Comparison of ENCODE assay signal across 8 mouse cellular contexts in genomic region chr7:16990006-16990744, GRCm38 (mm10). TPM values are rescaled to one million over a fixed set of nuclear protein-coding genes. Genes with fewer than 3 reads are reported as not detected.
A peak's percentile ranks its signal among the peaks of the same experiment; 100 is the strongest.
DNase-seq lines count a peak whose midpoint lies in the region; ATAC-seq and TF ChIP-seq lines count a peak whose summit lies in the region.

No protein-coding gene starts in this region.

- peak overlapping the region; percentile 66 for H3K27ac ChIP-seq in kidney, postnatal 0 days
- peak overlapping the region; percentile 60 for H3K27ac ChIP-seq in hindbrain, postnatal 0 days
- H3K27ac ChIP-seq in midbrain, embryonic 13.5 days, result peak overlapping the region; percentile 76

- TF ChIP-seq CTCF in kidney, postnatal 0 days (IDR thresholded peaks at IDR 0.05; ENCODE audit: low read depth), result no peak
- no peak for TF ChIP-seq CTCF in hindbrain, postnatal 0 days (IDR thresholded peaks at IDR 0.05; ENCODE audit: low read depth)

- no peak overlapping the region for H3K9ac ChIP-seq in kidney, postnatal 0 days (ENCODE audit: low read depth, low read length)
- H3K9ac ChIP-seq in hindbrain, postnatal 0 days (replicated peaks; ENCODE audit: low read length), result peak overlapping the region; percentile 38
- H3K9ac ChIP-seq in midbrain, embryonic 13.5 days (replicated peaks), result 0 out of 2 replicates have a peak overlapping the region, but pooled peaks have one; percentile 7

- H3K27me3 ChIP-seq in kidney, postnatal 0 days (ENCODE audit: insufficient read depth, low read length), result no peaks in the 10 kb centered on the region
- H3K27me3 ChIP-seq in hindbrain, postnatal 0 days (ENCODE audit: insufficient read depth, low read length), result no peaks in the 10 kb centered on the region
- no peaks in the 10 kb centered on the region for H3K27me3 ChIP-seq in midbrain, embryonic 13.5 days

- peaks cover 29% of the 10 kb centered on the region for H3K4me1 ChIP-seq in kidney, postnatal 0 days (replicated peaks; ENCODE audit: insufficient read depth, low read length)
- H3K4me1 ChIP-seq in hindbrain, postnatal 0 days (ENCODE audit: insufficient read depth, low read length), result peaks cover 7% of the 10 kb centered on the region; the same call in 1 of the 2 replicates
- H3K4me1 ChIP-seq in midbrain, embryonic 13.5 days (replicated peaks), result peaks cover 81% of the 10 kb centered on the region

- H3K4me2 ChIP-seq in kidney, postnatal 0 days (ENCODE audit: low read length), result no peak overlapping the region
- no peak overlapping the region for H3K4me2 ChIP-seq in hindbrain, postnatal 0 days (ENCODE audit: low read depth, low read length)
- H3K4me2 ChIP-seq in midbrain, embryonic 13.5 days (replicated peaks), result no peak overlapping the region

- ATAC-seq in kidney, postnatal 0 days (replicated peaks; ENCODE audit: low FRiP score, low read depth), result no peak
- no peak for ATAC-seq in hindbrain, postnatal 0 days
- no peak for ATAC-seq in midbrain, embryonic 13.5 days
- ATAC-seq in frontal cortex, adult (ENCODE audit: low TSS enrichment), result no peak

- peak; percentile 66 for DNase-seq in kidney, postnatal 0 days (ENCODE audit: low spot score)
- no peak for DNase-seq in kidney, postnatal 25 days
- peak; percentile 40 for DNase-seq in c-Kit-positive CD71-negative TER-119-negative erythroid progenitor cells, embryonic 14.5 days (ENCODE audit: low read depth)
- DNase-seq in hindbrain, postnatal 0 days (ENCODE audit: low spot score), result no peak
- DNase-seq in urinary bladder, postnatal 25 days (ENCODE audit: low spot score), result no peak
- DNase-seq in MN1 (ENCODE audit: low spot score), result no peak

- 24% methylated on average over 15 of the region's 15 CpGs for WGBS in kidney, postnatal 0 days
- whole genome bisulfite sequencing in hindbrain, postnatal 0 days, result 23% methylated on average over 15 of the region's 15 CpGs
- 26% methylated on average over 15 of the region's 15 CpGs for WGBS in midbrain, embryonic 13.5 days

- H3K4me3 ChIP-seq in kidney, postnatal 0 days (replicated peaks; ENCODE audit: low read depth, low read length), result no peak overlapping the region
- no peak overlapping the region for H3K4me3 ChIP-seq in hindbrain, postnatal 0 days (ENCODE audit: low read length)
- H3K4me3 ChIP-seq in midbrain, embryonic 13.5 days (replicated peaks), result no peak overlapping the region

- H3K36me3 ChIP-seq in kidney, postnatal 0 days (ENCODE audit: insufficient read depth, low read length), result no peaks in the 10 kb centered on the region
- no peaks in the 10 kb centered on the region for H3K36me3 ChIP-seq in hindbrain, postnatal 0 days (ENCODE audit: insufficient read depth, low read length)
- H3K36me3 ChIP-seq in midbrain, embryonic 13.5 days, result no peaks in the 10 kb centered on the region

- H3K9me3 ChIP-seq in kidney, postnatal 0 days (replicated peaks; ENCODE audit: low read length), result no peaks in the 10 kb centered on the region
- H3K9me3 ChIP-seq in hindbrain, postnatal 0 days (ENCODE audit: low read length), result no peaks in the 10 kb centered on the region
- H3K9me3 ChIP-seq in midbrain, embryonic 13.5 days, result no peaks in the 10 kb centered on the region

RNA-seq across cellular contexts. Expression of gene Ccdc8, which starts 2.3 kb away (rescaled TPM):
- 15.7 and 16.9 TPM in 2 replicates for polyA plus RNA-seq in kidney, postnatal 0 days (2015; fragmentation: Nextera tagmentation; extraction: Ambion mirVana)
- total RNA-seq in hindbrain, postnatal 0 days (2014; rRNA removed), result 6.0 and 7.1 TPM in 2 replicates
- 3.0 and 3.6 TPM in 2 replicates for polyA plus RNA-seq in hindbrain, postnatal 0 days (2015; fragmentation: Nextera tagmentation; extraction: Ambion mirVana)
- polyA plus RNA-seq in midbrain, embryonic 13.5 days (2015; fragmentation: Nextera tagmentation; extraction: Ambion mirVana), result 5.6 and 5.9 TPM in 2 replicates

RNA-seq across cellular contexts. Expression of gene Gm42372, which starts 7.3 kb away (rescaled TPM):
- 0.09 and 0.13 TPM in 2 replicates for polyA plus RNA-seq in kidney, postnatal 0 days (2015; fragmentation: Nextera tagmentation; extraction: Ambion mirVana)
- total RNA-seq in hindbrain, postnatal 0 days (2014; rRNA removed), result 36.9 and 41.7 TPM in 2 replicates
- polyA plus RNA-seq in hindbrain, postnatal 0 days (2015; fragmentation: Nextera tagmentation; extraction: Ambion mirVana), result 8.2 and 8.9 TPM in 2 replicates
- 3.4 and 4.3 TPM in 2 replicates for polyA plus RNA-seq in midbrain, embryonic 13.5 days (2015; fragmentation: Nextera tagmentation; extraction: Ambion mirVana)

RNA-seq across cellular contexts. Expression of gene Pnmal1, which starts 30.7 kb away (rescaled TPM):
- polyA plus RNA-seq in kidney, postnatal 0 days (2015; fragmentation: Nextera tagmentation; extraction: Ambion mirVana), result 0.28 and 0.33 TPM in 2 replicates
- 22.7 and 24.3 TPM in 2 replicates for total RNA-seq in hindbrain, postnatal 0 days (2014; rRNA removed)
- polyA plus RNA-seq in hindbrain, postnatal 0 days (2015; fragmentation: Nextera tagmentation; extraction: Ambion mirVana), result 40.9 and 41.2 TPM in 2 replicates
- polyA plus RNA-seq in midbrain, embryonic 13.5 days (2015; fragmentation: Nextera tagmentation; extraction: Ambion mirVana), result 54.7 and 60.8 TPM in 2 replicates

RNA-seq across cellular contexts. Expression of gene Ppp5c, which starts 37.5 kb away (rescaled TPM):
- polyA plus RNA-seq in kidney, postnatal 0 days (2015; fragmentation: Nextera tagmentation; extraction: Ambion mirVana), result 82.0 and 95.4 TPM in 2 replicates
- total RNA-seq in hindbrain, postnatal 0 days (2014; rRNA removed), result 68.9 and 86.0 TPM in 2 replicates
- polyA plus RNA-seq in hindbrain, postnatal 0 days (2015; fragmentation: Nextera tagmentation; extraction: Ambion mirVana), result 140 and 143 TPM in 2 replicates
- 108 and 110 TPM in 2 replicates for polyA plus RNA-seq in midbrain, embryonic 13.5 days (2015; fragmentation: Nextera tagmentation; extraction: Ambion mirVana)

RNA-seq across cellular contexts. Expression of gene Pnmal2, which starts 45.7 kb away (rescaled TPM):
- 7.0 and 8.1 TPM in 2 replicates for polyA plus RNA-seq in kidney, postnatal 0 days (2015; fragmentation: Nextera tagmentation; extraction: Ambion mirVana)
- total RNA-seq in hindbrain, postnatal 0 days (2014; rRNA removed), result 106 and 118 TPM in 2 replicates
- polyA plus RNA-seq in hindbrain, postnatal 0 days (2015; fragmentation: Nextera tagmentation; extraction: Ambion mirVana), result 138 and 139 TPM in 2 replicates
- 119 and 120 TPM in 2 replicates for polyA plus RNA-seq in midbrain, embryonic 13.5 days (2015; fragmentation: Nextera tagmentation; extraction: Ambion mirVana)

Comparison
In these comparisons a context has a peak if more than half of its experiments do, and no peak if none do; other contexts are left out.
1. DNase-seq: peak in kidney, postnatal 0 days (single experiment) and c-Kit-positive CD71-negative TER-119-negative erythroid progenitor cells, embryonic 14.5 days (single experiment); none in kidney, postnatal 25 days (0 of 2), hindbrain, postnatal 0 days (single experiment), urinary bladder, postnatal 25 days (single experiment) and MN1 (single experiment).
2. RNA of gene Pnmal1, which starts 30.7 kb away (polyA plus RNA-seq): 54.7 to 60.8 TPM in midbrain, embryonic 13.5 days and 40.9 to 41.2 TPM in hindbrain, postnatal 0 days; 0.28 to 0.33 TPM in kidney, postnatal 0 days; every median in the first group is over 10 times any median in the second.
3. Peak in every context shown above with its lines, with median percentiles within 50 percentile points of each other: H3K27ac ChIP-seq.